Mouse (Mus musculus) CH12.LX (cell line): ENCODE measurements at regions not wholly inside any gene's neighbourhood (a gene's known extent, or its start where the extent isn't known, plus 50 kb on each side); places are given as distances from the start of the nearest gene placed in this dataset.

ENCODE experiments used
- DNase-seq: peaks from one replicate; pipeline ENCODE4 v3.0.0-alpha.2; 2013; ENCODE audit errors: extremely low read depth
- H3K27ac ChIP-seq: 2 replicates; pipeline ENCODE4 v1.5.1; 2012; ENCODE audit warnings: low read depth, mild to moderate bottlenecking, control low read depth, moderate library complexity; ENCODE audit not compliant: insufficient read depth
- H3K27me3 ChIP-seq: replicated peaks from 2 replicates; pipeline ENCODE3; 2012; ENCODE audit warnings: inconsistent platforms
- H3K36me3 ChIP-seq, 2 experiments: replicated peaks in 1 of 2; 2 replicates each; pipeline versions ENCODE3 to v1.6.1; 2012; ENCODE audit warnings: inconsistent platforms in 1 of 2, low read length in 1 of 2, mild to moderate bottlenecking in 1 of 2, mixed read lengths in 1 of 2, moderate library complexity in 1 of 2; ENCODE audit not compliant: control insufficient read depth in 1 of 2, insufficient read depth in 1 of 2
- H3K4me1 ChIP-seq, 2 experiments: 2 replicates each; pipeline ENCODE4 v1.6.1; 2012; ENCODE audit warnings: inconsistent platforms in 1 of 2, moderate library complexity in 1 of 2; ENCODE audit not compliant: insufficient read depth in 2 of 2, control insufficient read depth in 1 of 2
- H3K4me2 ChIP-seq: 2 replicates; pipeline ENCODE4 v1.6.1; 2012; ENCODE audit warnings: low read depth, mild to moderate bottlenecking, control low read depth; ENCODE audit not compliant: poor library complexity, insufficient read depth, severe bottlenecking
- H3K4me3 ChIP-seq, 3 experiments: fragments of 150-350 bp in 1 of 3; sonication (generic) in 1 of 3; replicated peaks in 1 of 3; 2 replicates each; pipeline versions ENCODE3 to v1.5.1; 2011 to 2012; ENCODE audit warnings: low read depth in 2 of 3, low read length in 2 of 3, mild to moderate bottlenecking in 2 of 3, moderate library complexity in 2 of 3, control low read depth in 1 of 3, improper control_type of control experiment in 1 of 3, inconsistent platforms in 1 of 3, mixed read lengths in 1 of 3; ENCODE audit not compliant: poor library complexity in 1 of 3
- H3K79me2 ChIP-seq: replicated peaks from 2 replicates; pipeline ENCODE4 v1.6.1; 2012; ENCODE audit warnings: mild to moderate bottlenecking, moderate library complexity; ENCODE audit not compliant: control insufficient read depth, poor library complexity, insufficient read depth, severe bottlenecking; ENCODE audit errors: extremely low read depth
- H3K9ac ChIP-seq: 2 replicates; pipeline ENCODE4 v1.6.1; 2012; ENCODE audit warnings: low read depth, mild to moderate bottlenecking, control low read depth, moderate library complexity; ENCODE audit not compliant: insufficient read depth
- H3K9me3 ChIP-seq: replicated peaks from 2 replicates; pipeline ENCODE3; 2012; ENCODE audit warnings: low read length, inconsistent platforms, mixed read lengths
- CHD1 ChIP-seq: IDR thresholded peaks from 2 replicates; pipeline ENCODE4 v1.6.1; 2012; ENCODE audit warnings: low read depth, low read length, improper control_type of control experiment, inconsistent platforms
- CTCF ChIP-seq, 2 experiments: IDR thresholded peaks in 1 of 2; conservative IDR thresholded peaks in 1 of 2; 2 replicates each; pipeline ENCODE4 v1.5.1; 2011 to 2012; ENCODE audit warnings: low read depth in 2 of 2, low read length in 2 of 2, improper control_type of control experiment in 1 of 2, inconsistent platforms in 1 of 2, mild to moderate bottlenecking in 1 of 2, moderate library complexity in 1 of 2
- ELF1 ChIP-seq: IDR thresholded peaks from 2 replicates; pipeline ENCODE4 v1.6.1; 2014; ENCODE audit warnings: low read depth, mild to moderate bottlenecking, inconsistent platforms, low read length, improper control_type of control experiment
- ETS1 ChIP-seq: conservative IDR thresholded peaks from 2 replicates; pipeline ENCODE4 v1.6.1; 2012; ENCODE audit warnings: low read depth, mild to moderate bottlenecking, inconsistent platforms, low read length, improper control_type of control experiment, moderate library complexity
- HCFC1 ChIP-seq: IDR thresholded peaks from 2 replicates; pipeline ENCODE4 v1.6.1; 2012; ENCODE audit warnings: low read depth, mild to moderate bottlenecking, inconsistent platforms, low read length, improper control_type of control experiment
- IRF4 ChIP-seq: IDR thresholded peaks from 2 replicates; pipeline ENCODE4 v1.6.1; 2014; ENCODE audit warnings: low read depth, mild to moderate bottlenecking, inconsistent platforms, low read length, improper control_type of control experiment
- MYC ChIP-seq: IDR thresholded peaks from 2 replicates; pipeline ENCODE4 v1.6.1; 2011; ENCODE audit warnings: low read depth, mild to moderate bottlenecking, improper control_type of control experiment, low read length
- NELFE ChIP-seq: IDR thresholded peaks from 2 replicates; pipeline ENCODE4 v1.6.1; 2011; ENCODE audit warnings: low read depth, low read length, improper control_type of control experiment
- NRF1 ChIP-seq: IDR thresholded peaks from 2 replicates; pipeline ENCODE4 v1.6.1; 2014; ENCODE audit warnings: low read depth, mild to moderate bottlenecking, inconsistent platforms, low read length, improper control_type of control experiment, moderate library complexity
- RAD21 ChIP-seq: IDR thresholded peaks from 2 replicates; pipeline ENCODE4 v1.6.1; 2011; ENCODE audit warnings: low read depth, mild to moderate bottlenecking, low read length, improper control_type of control experiment, moderate library complexity
- RCOR1 ChIP-seq: conservative IDR thresholded peaks from 2 replicates; pipeline ENCODE4 v1.6.1; 2012; ENCODE audit warnings: low read depth, mild to moderate bottlenecking, inconsistent platforms, low read length, improper control_type of control experiment
- SMC3 ChIP-seq: IDR thresholded peaks from 2 replicates; pipeline ENCODE4 v1.6.1; 2011; ENCODE audit warnings: low read depth, low read length, improper control_type of control experiment
- UBTF ChIP-seq: IDR thresholded peaks from 2 replicates; pipeline ENCODE4 v1.6.1; 2012; ENCODE audit warnings: low read depth, mild to moderate bottlenecking, inconsistent platforms, low read length, improper control_type of control experiment, moderate library complexity
- ZKSCAN1 ChIP-seq: IDR thresholded peaks from 2 replicates; pipeline ENCODE4 v1.6.1; 2012; ENCODE audit warnings: low read depth, inconsistent platforms, low read length, improper control_type of control experiment, borderline replicate concordance
- ZMIZ1 ChIP-seq: IDR thresholded peaks from 2 replicates; pipeline ENCODE4 v1.6.1; 2012; ENCODE audit warnings: low read depth, mild to moderate bottlenecking, inconsistent platforms, low read length, improper control_type of control experiment
- ZNF384 ChIP-seq: IDR thresholded peaks from 2 replicates; pipeline ENCODE4 v1.6.1; 2012; ENCODE audit warnings: low read depth, low read length, improper control_type of control experiment, inconsistent platforms
- dilution Hi-C: fragments of 300-500 bp; cut with MboI; formaldehyde crosslinking; loops from 2 replicates; pipeline ENCODE4 v1.14.3; 2020; ENCODE audit warnings: low sequenced_read_pairs; ENCODE audit not compliant: extremely low pct_unique_long_range_greater_than_20kb, extremely low pct_ligation_motif_present
- in situ Hi-C: fragments of 300-500 bp; cut with MboI; formaldehyde crosslinking; loops from 3 replicates; pipeline ENCODE4 v1.14.3; 2019; ENCODE audit warnings: low sequenced_read_pairs, low pct_ligation_motif_present, low pct_unique_long_range_greater_than_20kb, mixed read lengths

DNA sequence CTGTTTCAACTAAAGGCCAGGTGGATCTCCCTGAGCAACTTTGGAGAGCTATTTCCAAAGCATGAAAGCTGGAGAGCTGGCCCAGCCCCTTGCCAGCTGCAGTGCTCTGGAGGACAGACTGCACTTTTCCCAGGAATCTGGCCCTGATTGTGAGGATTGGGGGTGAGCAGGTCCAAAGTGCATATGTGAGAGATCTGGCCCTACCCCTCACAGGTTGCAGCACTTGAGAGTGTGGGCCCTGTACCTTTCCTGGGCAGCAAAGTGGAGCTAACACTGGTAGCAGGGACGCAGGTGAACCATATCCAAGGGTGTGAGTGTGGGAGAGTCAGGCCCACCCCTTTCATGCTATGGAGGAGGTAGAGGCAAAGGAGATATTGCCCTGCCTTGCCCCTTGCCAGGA, 245.3 kb upstream of the Klf12 start:
- Histone ChIP-seq H3K36me3 (no peaks in the 10 kb centered on the region), H3K4me1 (peaks cover 0 to 22% of the 10 kb centered on the region in 2 experiments; a peak in 2 of 4 replicates), H3K4me2 (no peak overlapping the region), H3K4me3 (no peak overlapping the region), H3K9ac (no peak overlapping the region), H3K79me2 (no peaks in the 10 kb centered on the region), H3K27me3 (no peaks in the 10 kb centered on the region), H3K27ac (no peak overlapping the region), H3K9me3 (no peaks in the 10 kb centered on the region)
- TF ChIP-seq ZNF384 (no peak), MYC (no peak), CTCF (conservative IDR thresholded peaks at IDR 0.05 in 1 of 2, IDR thresholded peaks at IDR 0.05 in 1 of 2; ENCODE audit: low read depth in 2 of 2, low read length in 2 of 2) (no peak), ZMIZ1 (no peak), ZKSCAN1 (no peak), NELFE (no peak), CHD1 (no peak), NRF1 (no peak), RCOR1 (no peak), RAD21 (no peak)
- DNase-seq = no peak
- in situ Hi-C loops = no loop called here
- dilution Hi-C loops = no loop called here

DNA sequence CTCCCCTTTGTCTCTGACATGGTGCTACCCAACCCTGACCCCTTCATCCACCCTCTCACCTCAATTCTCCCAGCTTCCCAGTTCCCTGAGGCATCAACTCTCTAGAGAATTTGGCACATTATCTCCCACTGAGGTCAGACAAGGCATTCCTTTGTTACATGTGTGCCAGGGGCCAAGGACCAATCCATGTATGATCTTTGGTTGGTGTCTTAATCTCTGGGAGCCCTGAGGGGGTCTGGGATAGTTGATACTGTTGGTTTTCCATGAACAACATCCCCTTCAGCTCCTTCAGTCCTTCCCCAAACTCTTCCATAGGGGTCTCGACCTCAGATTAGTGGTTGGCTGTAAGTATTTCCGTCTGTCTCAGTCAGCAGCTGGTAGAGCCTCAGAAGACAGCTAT, 224.9 kb upstream of the Klf12 start:
- no peak overlapping the region for H3K27ac ChIP-seq
- in situ Hi-C loops = no loop called here
- dilution Hi-C loops = no loop called here
- H3K9ac ChIP-seq = no peak overlapping the region
- H3K4me3 ChIP-seq = no peak overlapping the region
- H3K36me3 ChIP-seq = no peaks in the 10 kb centered on the region
- no peak for DNase-seq
- no peaks in the 10 kb centered on the region for H3K9me3 ChIP-seq
- no peaks in the 10 kb centered on the region for H3K79me2 ChIP-seq
- no peaks in the 10 kb centered on the region for H3K27me3 ChIP-seq
- peaks cover 4 to 21% of the 10 kb centered on the region in 2 experiments; a peak in 3 of 4 replicates for H3K4me1 ChIP-seq
- H3K4me2 ChIP-seq = no peak overlapping the region
- no peak for TF ChIP-seq UBTF
- no peak for TF ChIP-seq SMC3
- TF ChIP-seq HCFC1 = no peak
- TF ChIP-seq ELF1 = no peak
- TF ChIP-seq CTCF (conservative IDR thresholded peaks at IDR 0.05 in 1 of 2, IDR thresholded peaks at IDR 0.05 in 1 of 2; ENCODE audit: low read depth in 2 of 2, low read length in 2 of 2) = no peak
- no peak for TF ChIP-seq CHD1
- TF ChIP-seq NRF1 = no peak
- TF ChIP-seq ZNF384 = no peak
- TF ChIP-seq ETS1 = no peak
- TF ChIP-seq NELFE = no peak
- TF ChIP-seq IRF4 = no peak
